Mouse (Mus musculus): ENCODE results near the gene Ifna6.
"Not testable (repeated sequence)": the region's sequence is repeated elsewhere in the genome, so short reads cannot be mapped to it uniquely, and the experiment has no call there.

The Ifna6 gene

GRCm38 (mm10) chr4:88827116-88827515, at the start of gene Ifna6:
Gene Ifna6 (plus strand): TSS chr4:88827416.
- not testable (repeated sequence) for DNase-seq (ENCODE audit: low read depth, low spot score)

- not testable (repeated sequence) for DNase-seq (ENCODE audit: low read depth, low spot score)
These were observed 47.7 kb upstream of the Ifna6 start, which contains the start of gene Gm13272 for GRCm38 (mm10) chr4:88779550-88779949. Gene Gm13272 (plus strand): TSS chr4:88779850.

GRCm38 (mm10) chr4:88780320-88780719, 46.9 kb upstream of the Ifna6 start:
- DNase-seq (ENCODE audit: low read depth, low spot score): not testable (repeated sequence)

GRCm38 (mm10) chr4:88781831-88782230, 45.4 kb upstream of the Ifna6 start, which contains the start of gene Ifnz:
Gene Ifnz (plus strand): TSS chr4:88782131.
- DNase-seq (ENCODE audit: low read depth, low spot score): not testable (repeated sequence)

- not testable (repeated sequence) for DNase-seq (ENCODE audit: low read depth, low spot score)
These were observed 44.9 kb upstream of the Ifna6 start for GRCm38 (mm10) chr4:88782335-88782734.

GRCm38 (mm10) chr4:88785409-88785808, 41.8 kb upstream of the Ifna6 start, which contains the start of gene Gm13276:
Gene Gm13276 (plus strand): TSS chr4:88785709.
- not testable (repeated sequence) for DNase-seq (ENCODE audit: low read depth, low spot score)

- not testable (repeated sequence) for DNase-seq (ENCODE audit: low read depth, low spot score)
These were observed 38.8 kb upstream of the Ifna6 start, which contains the start of gene Gm13277 for GRCm38 (mm10) chr4:88788402-88788801. Gene Gm13277 (plus strand): TSS chr4:88788632.

- DNase-seq (ENCODE audit: low read depth, low spot score): not testable (repeated sequence)
These were observed 36.0 kb upstream of the Ifna6 start, which contains the start of gene Gm13278 for GRCm38 (mm10) chr4:88791250-88791649. Gene Gm13278 (plus strand): TSS chr4:88791550.

- not testable (repeated sequence) for DNase-seq (ENCODE audit: low read depth, low spot score)
These were observed 33.1 kb upstream of the Ifna6 start, which contains the start of gene Gm13275 for GRCm38 (mm10) chr4:88793936-88794675. Gene Gm13275 (plus strand): TSS chr4:88794487.

- DNase-seq (ENCODE audit: low read depth, low spot score): not testable (repeated sequence)
These were observed 30.1 kb upstream of the Ifna6 start, which contains the start of gene Gm13279 for GRCm38 (mm10) chr4:88797097-88797496. Gene Gm13279 (plus strand): TSS chr4:88797397.

- DNase-seq (ENCODE audit: low read depth, low spot score): not testable (repeated sequence)
These were observed 27.9 kb upstream of the Ifna6 start, which contains the start of gene Gm13285 for GRCm38 (mm10) chr4:88799365-88799764. Gene Gm13285 (plus strand): TSS chr4:88799665.

- not testable (repeated sequence) for DNase-seq (ENCODE audit: low read depth, low spot score)
These were observed 24.3 kb upstream of the Ifna6 start, which contains the start of gene Gm13287 for GRCm38 (mm10) chr4:88802954-88803353. Gene Gm13287 (plus strand): TSS chr4:88803254.

GRCm38 (mm10) chr4:88805231-88805630, 22.0 kb upstream of the Ifna6 start, which contains the start of gene Gm13288:
Gene Gm13288 (plus strand): TSS chr4:88805531.
- DNase-seq (ENCODE audit: low read depth, low spot score): not testable (repeated sequence)

- DNase-seq (ENCODE audit: low read depth, low spot score): not testable (repeated sequence)
These were observed 21.5 kb upstream of the Ifna6 start for GRCm38 (mm10) chr4:88805761-88806160.

- no peak for DNase-seq (ENCODE audit: low read depth, low spot score)
These were observed 11.3 kb upstream of the Ifna6 start, which contains the start of gene Ifna7 for GRCm38 (mm10) chr4:88815928-88816327. Gene Ifna7 (plus strand): TSS chr4:88816228.

GRCm38 (mm10) chr4:88819659-88820058, 7.6 kb upstream of the Ifna6 start, which contains the start of gene Ifna11:
Gene Ifna11 (plus strand): TSS chr4:88819959.
- no peak for DNase-seq (ENCODE audit: low read depth, low spot score)

- DNase-seq (ENCODE audit: low read depth, low spot score): no peak
These were observed 4.2 kb upstream of the Ifna6 start for GRCm38 (mm10) chr4:88822995-88823394.

- DNase-seq (ENCODE audit: low read depth, low spot score): no peak
These were observed 3.3 kb downstream of the Ifna6 start for GRCm38 (mm10) chr4:88830523-88830922.

- not testable (repeated sequence) for DNase-seq (ENCODE audit: low read depth, low spot score)
These were observed 8.0 kb downstream of the Ifna6 start, which contains the start of gene Ifna5 for GRCm38 (mm10) chr4:88835225-88835624. Gene Ifna5 (plus strand): TSS chr4:88835525.

GRCm38 (mm10) chr4:88838828-88839227, 11.6 kb downstream of the Ifna6 start:
- DNase-seq (ENCODE audit: low read depth, low spot score): no peak

GRCm38 (mm10) chr4:88840058-88840457, 12.8 kb downstream of the Ifna6 start:
- DNase-seq (ENCODE audit: low read depth, low spot score): no peak

GRCm38 (mm10) chr4:88841438-88841911, 14.3 kb downstream of the Ifna6 start, which contains the start of gene Ifna4:
Gene Ifna4 (plus strand): TSS chr4:88841861.
- DNase-seq (ENCODE audit: low read depth, low spot score): no peak

All from c-Kit-negative CD71-positive TER-119-positive erythroid progenitor cells, embryonic 14.5 days (primary cell).